Mouse (Mus musculus) layer of hippocampus, adult 2 months (tissue): ENCODE measurements around the gene Rtn2. TPM values are rescaled to one million over a fixed set of nuclear protein-coding genes. Genes with fewer than 3 reads are reported as not detected.

Experiments
- DNase-seq, 2 experiments: peaks; one replicate each; pipeline ENCODE4 v3.0.0; 2022; ENCODE audit warnings: low spot score in 2 of 2
- H3K27ac ChIP-seq: fragments of 200-600 bp; 2 replicates; pipeline ENCODE4 v1.8.1; 2022
- H3K4me3 ChIP-seq: fragments of 200-600 bp; 2 replicates; pipeline ENCODE4 v1.8.1; 2022; ENCODE audit warnings: mild to moderate bottlenecking
- CTCF ChIP-seq: fragments of 200-600 bp; conservative IDR thresholded peaks from 2 replicates; pipeline ENCODE4 v1.8.1; 2022; ENCODE audit warnings: antibody characterized with exemption, mild to moderate bottlenecking, moderate library complexity
- total RNA-seq, 2 experiments: library from RNA; stranded (reverse); gene quantifications; 2 replicates each; pipeline ENCODE4 v1.2.3; 2021

The Rtn2 gene
- total RNA-seq, 2 experiments from 2014 or later, result 90.3 to 92.7 TPM

DNA sequence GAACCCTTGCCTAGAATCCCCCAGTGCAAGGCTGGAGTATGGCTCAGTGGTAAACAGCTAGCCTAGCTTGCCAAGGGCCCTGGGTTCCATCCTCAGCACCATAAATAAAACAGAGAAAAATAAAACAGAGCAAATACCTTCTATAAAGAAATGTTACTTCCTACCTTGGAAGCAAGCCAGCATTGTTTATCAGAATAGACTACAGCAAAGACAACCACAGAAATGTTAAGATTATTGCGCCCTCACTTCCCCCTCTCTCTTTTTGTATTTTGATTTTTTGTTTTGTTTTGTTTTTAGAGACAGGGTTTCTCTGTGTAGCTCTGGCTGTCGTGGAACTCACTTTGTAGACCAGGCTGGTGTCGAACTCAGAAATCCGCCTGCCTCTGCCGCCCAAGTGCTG, 15.4 kb downstream of the Rtn2 start:
- no peak for TF ChIP-seq CTCF
- Histone ChIP-seq H3K4me3 (no peak overlapping the region), H3K27ac (no peak overlapping the region)
- DNase-seq, result no peak

DNA sequence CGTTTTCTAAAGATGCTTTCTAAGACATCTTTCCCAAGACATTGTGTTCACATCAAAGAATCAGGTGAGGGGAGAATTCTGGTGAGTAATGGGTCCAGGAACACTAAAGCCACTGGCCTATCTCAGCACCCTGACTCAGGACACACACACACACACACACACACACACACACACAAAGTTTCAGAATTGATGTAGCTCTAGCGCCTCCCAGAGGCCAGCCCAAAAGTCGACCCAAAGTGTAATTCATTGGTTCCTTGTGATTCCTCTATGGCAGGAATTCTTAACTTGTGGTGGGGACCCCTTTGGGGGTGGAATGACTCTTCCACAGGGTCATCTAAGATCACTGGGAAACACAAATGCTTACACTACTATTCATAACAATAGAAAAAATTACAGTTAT, 16.8 kb downstream of the Rtn2 start:
- no peak overlapping the region for H3K27ac ChIP-seq
- TF ChIP-seq CTCF, result peak; percentile 72
- no peak overlapping the region for H3K4me3 ChIP-seq
- DNase-seq, result peak in 1 of 2 experiments; percentile 54

DNA sequence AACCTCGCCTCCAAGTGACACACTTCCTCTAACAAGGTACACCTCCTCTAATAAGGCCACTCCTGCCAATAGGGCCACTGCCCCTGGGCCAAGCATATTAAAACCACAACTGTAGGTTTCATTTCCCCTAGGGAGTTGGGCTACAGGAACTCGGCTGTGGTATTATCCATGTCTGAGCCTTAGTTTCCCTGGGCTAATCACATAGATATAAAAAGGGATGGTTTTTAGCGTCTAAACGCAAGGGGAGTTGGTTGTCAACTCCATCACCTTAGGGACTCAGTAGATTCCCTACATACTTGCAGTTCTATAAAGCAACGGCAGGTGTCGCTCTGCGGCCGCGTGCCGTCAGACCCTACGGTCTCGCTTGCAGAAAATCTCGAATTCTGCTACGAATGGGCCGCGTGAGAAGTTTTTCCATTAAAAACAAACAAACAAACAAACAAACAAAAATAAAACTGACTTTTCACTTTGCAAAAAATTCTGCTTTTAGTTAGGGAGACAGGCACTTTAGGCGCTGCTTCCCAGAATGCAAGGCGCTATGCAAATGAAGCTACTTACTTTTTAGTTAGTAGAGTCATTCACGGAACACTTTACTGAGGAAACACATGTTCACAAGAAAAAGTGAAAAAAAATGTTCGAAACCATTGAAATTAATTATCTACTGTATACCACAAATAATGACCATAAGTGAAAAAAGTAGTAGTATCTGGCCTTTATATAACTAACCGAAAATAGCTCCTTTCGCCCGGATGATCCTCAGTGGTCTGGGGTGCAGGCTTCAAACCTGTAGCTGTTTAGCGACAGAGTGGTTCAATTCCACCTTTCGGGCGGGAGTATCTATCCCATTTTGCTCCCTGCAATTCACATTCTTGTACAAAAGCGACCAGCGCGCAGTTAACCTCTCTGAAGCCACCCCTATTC, 18.3 kb downstream of the Rtn2 start:
- peak in 1 of 2 experiments; percentile 82 for DNase-seq
- Histone ChIP-seq H3K27ac (peak overlapping the region; percentile 94), H3K4me3 (peak overlapping the region; percentile 67)
- peak; percentile 97 for TF ChIP-seq CTCF

DNA sequence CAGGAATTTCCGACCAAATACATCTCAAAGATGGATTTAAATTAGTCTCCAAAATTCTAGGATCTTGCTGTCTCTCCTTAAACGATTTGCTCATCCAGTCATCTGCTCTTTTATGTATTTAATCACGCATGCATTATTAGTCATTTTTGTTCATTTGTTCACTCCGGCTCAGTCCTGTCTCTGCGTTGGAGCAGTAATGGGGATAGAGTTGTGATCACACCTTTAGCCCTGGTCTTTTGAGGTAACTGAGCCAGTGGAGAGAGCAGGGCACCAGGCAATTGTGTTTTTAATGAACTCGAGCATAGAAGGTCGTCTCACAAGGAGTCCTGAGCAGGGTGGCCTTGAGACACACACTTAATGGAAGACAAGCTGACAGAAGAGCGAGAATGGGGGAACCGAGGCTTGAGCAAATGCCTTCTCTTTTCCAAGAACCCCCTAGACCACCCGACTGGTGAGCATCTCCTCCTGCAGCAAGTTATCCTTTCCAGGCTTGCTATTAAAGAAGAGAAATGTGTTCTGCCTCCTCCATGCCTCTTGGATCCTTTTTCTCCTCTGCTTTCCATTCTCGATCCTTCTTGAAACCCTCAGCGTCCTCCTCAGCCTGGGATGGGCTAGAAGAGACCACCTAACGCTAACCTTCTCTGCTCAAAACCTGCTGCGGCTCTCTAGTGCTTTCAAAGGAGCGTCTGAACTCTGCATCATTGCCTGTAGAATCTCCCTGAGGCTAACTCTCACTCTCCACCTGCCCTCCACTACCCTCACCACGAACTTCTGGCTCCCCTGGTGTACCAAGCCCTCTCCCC, 19.2 kb downstream of the Rtn2 start:
- no peak for TF ChIP-seq CTCF
- Histone ChIP-seq H3K27ac (peak overlapping the region; percentile 94), H3K4me3 (peak overlapping the region; percentile 67)
- DNase-seq, result no peak

DNA sequence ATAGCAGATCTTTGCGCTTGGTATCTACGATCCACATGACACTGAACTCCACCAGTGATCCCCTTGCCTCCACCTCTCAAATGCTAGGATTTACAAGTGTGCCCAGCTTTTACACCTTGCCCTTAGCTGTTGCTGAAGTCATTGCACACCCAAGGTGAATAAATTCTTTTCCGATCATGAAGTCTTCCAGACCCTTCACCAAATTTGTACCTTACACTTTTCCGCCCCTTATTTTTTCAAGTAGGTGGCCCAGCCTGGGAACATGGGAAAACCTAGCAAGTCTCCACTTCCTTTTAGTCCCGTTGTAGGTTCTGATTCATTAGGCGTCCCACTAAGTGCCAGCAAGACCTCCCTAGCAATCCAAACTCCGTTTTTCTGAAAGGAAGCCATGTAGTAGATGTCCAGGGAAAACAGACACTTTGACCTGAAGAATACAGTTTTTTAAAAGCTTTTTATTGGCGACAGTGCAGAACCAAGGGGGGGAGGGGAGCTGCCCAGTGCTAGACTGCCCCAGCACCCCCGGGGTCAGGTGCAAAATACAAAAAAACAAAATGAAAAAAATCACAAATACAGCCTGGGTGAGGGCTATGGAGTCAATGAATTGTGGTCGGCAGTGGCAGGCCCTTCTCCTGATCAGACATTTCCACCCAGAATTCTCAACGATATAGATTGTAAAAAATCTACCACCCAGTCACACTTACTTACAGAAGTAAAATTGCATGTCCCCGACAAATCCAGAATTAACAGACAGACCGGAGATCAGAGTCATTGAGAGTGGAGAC, 20.0 kb downstream of the Rtn2 start:
- no peak overlapping the region for H3K4me3 ChIP-seq

DNA sequence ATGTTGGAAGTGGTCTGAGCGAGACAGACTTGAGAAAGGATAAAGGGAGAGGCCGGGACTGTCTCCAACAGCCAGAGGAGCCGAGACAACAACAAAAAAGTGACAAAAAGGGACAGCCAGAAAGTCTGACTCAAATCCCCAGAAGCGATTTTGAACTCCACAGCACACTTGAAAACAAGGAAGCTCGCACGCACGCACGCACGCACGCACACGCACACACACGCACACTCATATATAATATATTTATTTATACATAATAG, 20.6 kb downstream of the Rtn2 start:
- no peak for TF ChIP-seq CTCF
- no peak for DNase-seq
- Histone ChIP-seq H3K27ac (no peak overlapping the region), H3K4me3 (no peak overlapping the region)

More for the DNA sequence above, 20.0 kb downstream of the Rtn2 start:
- DNase-seq, result no peak
- H3K27ac ChIP-seq, result no peak overlapping the region
- no peak for TF ChIP-seq CTCF

DNA sequence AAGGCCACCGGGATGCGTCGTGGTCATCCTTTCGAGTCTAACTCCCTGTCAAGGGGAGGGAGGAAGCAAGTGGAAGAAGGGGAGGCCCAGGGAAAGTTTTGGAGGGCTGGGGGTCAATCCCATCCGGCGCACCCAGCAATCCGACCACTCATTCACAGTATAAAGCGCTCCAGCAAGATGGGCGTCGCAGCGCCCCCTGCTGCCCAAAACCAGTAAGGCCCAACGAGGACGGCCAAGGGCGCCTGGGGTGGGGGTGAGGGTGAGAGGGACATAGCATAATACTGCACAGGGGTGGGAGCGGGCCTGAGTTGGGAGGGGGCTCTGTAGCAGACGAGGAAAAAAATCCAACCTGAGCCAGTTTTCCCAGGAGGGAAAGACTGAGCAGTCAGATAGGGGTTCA, 21.3 kb downstream of the Rtn2 start:
- Histone ChIP-seq H3K27ac (no peak overlapping the region), H3K4me3 (peak overlapping the region; percentile 15; the same call in 1 of the 2 replicates)
- peak in 1 of 2 experiments; percentile 83 for DNase-seq
- peak; percentile 94 for TF ChIP-seq CTCF

DNA sequence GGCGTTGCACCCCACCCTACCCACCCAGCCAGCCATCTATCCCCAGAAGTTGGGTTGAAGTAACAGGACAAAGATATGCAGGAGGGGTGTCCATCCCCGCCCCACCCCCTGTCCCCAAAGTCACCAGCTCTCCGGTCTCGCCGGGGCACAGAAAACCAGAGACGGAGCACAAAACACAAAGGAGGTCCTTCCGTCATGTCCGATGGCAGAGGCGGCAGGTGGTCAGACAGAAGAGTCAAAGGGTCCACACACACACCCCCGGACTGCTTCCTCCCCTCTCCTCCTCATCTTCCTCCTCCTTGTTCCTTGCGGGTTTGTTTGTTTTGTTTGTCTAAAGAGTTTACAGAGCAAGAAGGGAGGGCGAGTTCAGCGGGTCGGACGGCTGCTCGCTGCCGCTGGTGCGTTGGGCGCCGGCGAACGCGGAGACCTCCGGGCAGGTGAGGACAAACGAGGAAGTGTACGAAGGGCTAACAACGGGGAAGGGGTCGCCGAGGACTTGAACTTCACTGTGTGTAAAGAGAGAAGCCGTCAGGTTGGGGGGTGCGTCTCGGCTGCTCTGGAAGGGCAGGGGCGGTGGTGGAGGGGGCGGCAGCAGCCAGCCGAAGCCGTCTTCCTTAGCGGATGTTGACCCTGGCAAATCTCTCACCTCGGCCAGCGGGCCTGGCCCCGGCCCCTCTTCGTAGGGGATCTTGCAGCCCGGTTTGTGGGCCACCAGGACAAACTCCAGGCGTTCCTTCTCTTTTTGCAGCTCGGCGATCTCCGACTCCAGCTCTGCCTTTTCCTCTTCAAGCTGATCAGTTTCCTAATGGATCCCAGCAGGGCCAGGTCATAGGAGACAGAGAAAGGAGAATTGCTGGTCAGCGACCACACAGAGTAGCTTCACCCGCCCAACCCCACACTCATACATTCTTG, 22.3 kb downstream of the Rtn2 start:
- no peak for DNase-seq
- Histone ChIP-seq H3K27ac (no peak overlapping the region), H3K4me3 (peak overlapping the region; percentile 33)
- no peak for TF ChIP-seq CTCF

DNA sequence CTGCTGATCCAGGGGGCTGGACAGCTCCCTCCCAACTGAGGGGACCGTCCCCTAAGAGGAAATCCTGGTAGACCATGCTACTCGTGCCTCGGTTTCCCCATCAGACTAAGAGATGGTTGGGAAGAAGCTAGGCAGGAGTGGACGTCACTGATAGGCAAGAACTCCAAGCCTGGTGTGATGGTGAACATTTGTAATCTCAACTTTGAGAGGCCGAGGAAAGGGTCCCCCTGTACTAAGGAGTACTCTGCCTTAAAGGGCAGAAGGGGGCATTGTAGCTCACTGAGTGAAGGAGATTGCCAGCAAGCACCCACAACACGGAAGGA, 22.9 kb downstream of the Rtn2 start:
- no peak overlapping the region for H3K4me3 ChIP-seq
- no peak overlapping the region for H3K27ac ChIP-seq
- DNase-seq, result no peak
- no peak for TF ChIP-seq CTCF

DNA sequence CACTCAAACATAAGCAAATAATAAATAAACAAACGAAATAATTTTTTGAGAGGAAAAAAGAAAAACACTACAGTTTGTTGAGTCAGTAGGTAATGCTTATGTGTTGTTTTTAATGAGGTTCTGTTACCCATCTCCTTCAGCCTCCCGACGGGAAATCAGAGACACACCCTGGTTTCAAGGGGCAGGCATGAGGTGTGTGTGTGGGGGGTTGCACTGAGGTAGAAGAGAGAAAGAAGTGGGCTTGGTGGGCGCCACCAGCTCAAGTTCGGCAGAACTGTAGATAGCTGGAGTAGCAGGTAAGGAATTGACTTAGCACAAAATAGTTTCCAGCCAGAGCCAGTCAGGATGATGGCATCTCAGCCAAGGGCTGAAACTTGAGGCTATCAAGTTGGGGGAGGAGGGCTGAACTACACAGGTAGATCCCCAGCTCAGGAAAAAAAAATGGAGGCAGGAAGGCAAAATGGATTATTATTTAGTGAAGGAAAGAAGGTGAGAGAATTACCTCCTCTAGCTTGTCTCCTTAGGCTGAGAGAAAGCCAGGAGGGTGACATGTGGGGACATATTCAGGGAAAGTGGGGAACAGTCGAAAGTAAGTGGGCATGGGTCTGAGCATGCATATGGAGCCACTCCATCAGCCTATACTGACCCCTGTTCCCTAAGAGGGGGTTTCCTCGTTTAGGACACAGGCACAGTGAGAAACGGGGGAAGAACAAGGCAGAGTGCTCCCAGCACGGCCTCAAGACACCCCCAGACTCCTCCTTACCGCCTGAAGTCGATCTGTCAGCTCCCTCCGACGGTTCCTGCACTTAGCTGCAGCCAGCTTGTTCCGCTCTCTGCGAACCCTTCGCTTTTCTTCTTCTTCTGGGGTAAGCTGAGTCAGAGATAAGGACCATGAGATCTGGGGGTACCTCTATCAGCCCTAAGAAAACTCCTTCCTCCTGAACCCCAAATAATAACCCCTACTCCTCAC, 23.7 kb downstream of the Rtn2 start:
- DNase-seq, result no peak
- no peak for TF ChIP-seq CTCF
- Histone ChIP-seq H3K4me3 (no peak overlapping the region), H3K27ac (no peak overlapping the region)
